Mouse (Mus musculus): ENCODE measurements around the gene Pfkp.

GRCm38 (mm10) chr13:6613690-6614445, 34.7 kb downstream of the Pfkp start:
- TF ChIP-seq POLR2A (IDR thresholded peaks at IDR 0.05; ENCODE audit: borderline replicate concordance, extremely low read depth, low read depth, low read length) (no peak), CTCF (IDR thresholded peaks at IDR 0.05; ENCODE audit: insufficient read depth, low read length) (no peak)
